ENCODE assay signal across 20 mouse cellular contexts in the genomic region with DNA sequence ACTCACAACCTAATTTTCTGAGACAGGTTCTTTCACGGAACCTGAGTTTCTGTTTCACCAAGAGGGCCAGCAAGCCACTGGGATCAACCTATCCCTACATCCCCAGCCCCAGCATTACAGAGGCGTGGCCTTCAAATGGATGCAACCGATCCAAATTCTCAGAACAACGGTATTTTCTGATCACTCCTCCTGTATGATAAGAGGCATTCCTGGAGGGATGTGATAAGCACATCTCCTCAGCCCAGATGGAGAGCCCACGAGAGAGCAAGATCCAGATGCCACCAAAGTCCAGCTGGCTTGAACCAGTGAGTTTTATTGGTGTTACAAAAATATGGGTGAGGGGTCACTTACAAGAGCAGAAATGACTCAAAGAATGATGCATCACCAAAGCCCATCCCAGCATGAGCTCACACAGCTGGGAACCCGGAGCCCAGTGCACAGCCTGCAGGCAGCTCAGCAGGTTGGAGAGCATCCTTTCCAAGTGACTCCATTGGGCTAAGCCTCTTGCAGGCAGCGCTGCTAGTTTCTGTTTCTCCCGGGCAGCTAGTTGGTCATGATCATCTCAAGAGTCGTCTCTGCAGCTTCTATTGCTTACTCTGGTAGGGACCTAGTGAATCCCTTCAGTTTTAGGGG. TPM values are rescaled to one million over a fixed set of nuclear protein-coding genes. Genes with fewer than 3 reads are reported as not detected.
DNase-seq lines count a peak whose midpoint lies in the region; ATAC-seq and TF ChIP-seq lines count a peak whose summit lies in the region.
"Had no signal": no experiment of that assay in that cellular context is flagged by ENCODE, and none has a peak within 500 bp of the region (broad histone marks: within the 10 kb centered on the region; RNA-seq: fewer than 3 reads in every experiment).

No protein-coding gene starts in this region.

- TF ChIP-seq RAD21 in MEL (IDR thresholded peaks at IDR 0.05; ENCODE audit: low read depth, low read length) = no peak

- H3K27ac ChIP-seq in MEL (ENCODE audit: control insufficient read depth, low read depth, low read length) = no peak overlapping the region
- H3K27ac ChIP-seq in liver, embryonic 14.5 days = peak overlapping the region; percentile 53
- H3K27ac ChIP-seq: embryonic facial prominence, embryonic 13.5 days; forebrain, embryonic 15.5 days; hindbrain, embryonic 13.5 days; limb, embryonic 10.5 days had no signal

- peak overlapping the region; percentile 52 for H3K4me2 ChIP-seq in liver, embryonic 14.5 days (ENCODE audit: low read depth)
- H3K4me2 ChIP-seq: embryonic facial prominence, embryonic 13.5 days; forebrain, embryonic 15.5 days; hindbrain, embryonic 13.5 days had no signal

- ATAC-seq in liver, embryonic 14.5 days (ENCODE audit: insufficient read depth) = peak; percentile 93
- ATAC-seq in megakaryocyte-erythroid progenitor cell, adult 5-6 weeks (replicated peaks; ENCODE audit: low FRiP score, low TSS enrichment, poor library complexity, severe bottlenecking) = 0 out of 2 replicates have a peak, but pooled peaks have one; percentile 21
- ATAC-seq: forebrain, embryonic 15.5 days had no signal

- no peaks in the 10 kb centered on the region; a peak in 1 of 4 replicates for H3K36me3 ChIP-seq in MEL (ENCODE audit: control insufficient read depth in 1 of 2, insufficient read depth in 2 of 2, low read length in 2 of 2)
- H3K36me3 ChIP-seq in liver, embryonic 14.5 days (replicated peaks; ENCODE audit: control insufficient read depth, insufficient read depth, low read depth) = no peaks in the 10 kb centered on the region
- H3K36me3 ChIP-seq: embryonic facial prominence, embryonic 13.5 days; forebrain, embryonic 15.5 days; hindbrain, embryonic 13.5 days; limb, embryonic 10.5 days had no signal

- no peaks in the 10 kb centered on the region for H3K27me3 ChIP-seq in MEL (ENCODE audit: control insufficient read depth in 1 of 2, insufficient read depth in 2 of 2, low read length in 2 of 2)
- no peaks in the 10 kb centered on the region for H3K27me3 ChIP-seq in liver, embryonic 14.5 days (ENCODE audit: control insufficient read depth, insufficient read depth, low read length)
- H3K27me3 ChIP-seq: embryonic facial prominence, embryonic 13.5 days; forebrain, embryonic 15.5 days; hindbrain, embryonic 13.5 days had no signal

- no peaks in the 10 kb centered on the region for H3K9me3 ChIP-seq in MEL (replicated peaks; ENCODE audit: insufficient read depth, low read length)
- no peaks in the 10 kb centered on the region for H3K9me3 ChIP-seq in liver, embryonic 14.5 days (ENCODE audit: control insufficient read depth, low read length)
- H3K9me3 ChIP-seq: forebrain, embryonic 15.5 days; hindbrain, embryonic 13.5 days; limb, embryonic 10.5 days had no signal

- no peaks in the 10 kb centered on the region for H3K79me2 ChIP-seq in MEL (ENCODE audit: control insufficient read depth, insufficient read depth, low read length, poor library complexity)

- TF ChIP-seq CTCF in MEL (IDR thresholded peaks at IDR 0.05 in 2 of 3, conservative IDR thresholded peaks at IDR 0.05 in 1 of 3; ENCODE audit: control insufficient read depth in 1 of 3, insufficient read depth in 1 of 3, low read depth in 2 of 3, low read length in 3 of 3, poor library complexity in 1 of 3, severe bottlenecking in 1 of 3) = no peak
- no peak for TF ChIP-seq CTCF in liver, embryonic 14.5 days (IDR thresholded peaks at IDR 0.05; ENCODE audit: low read depth)

- peak; percentile 20 for DNase-seq in MEL (ENCODE audit: low read depth, low spot score)
- DNase-seq in c-Kit-negative CD71-positive TER-119-positive erythroid progenitor cells, embryonic 14.5 days (ENCODE audit: low read depth, low spot score) = peak; percentile 53
- DNase-seq in liver, embryonic 14.5 days (ENCODE audit: low read depth in 3 of 3, low spot score in 3 of 3) = peak; percentile 59 to 75 (median 61)
- DNase-seq in left cerebral cortex, adult 8-10 months (ENCODE audit: low spot score in 2 of 2) = no peak
- DNase-seq in adrenal gland, postnatal 36 days = no peak
- DNase-seq in frontal cortex, adult 2 months (ENCODE audit: extremely low spot score in 1 of 2, low spot score in 1 of 2) = no peak
- DNase-seq: cerebellum, adult 11-12 months; cerebellum, postnatal 14 days; gastrocnemius, postnatal 25 days; heart, postnatal 10 days; kidney, postnatal 36 days; lung, adult 2 months; retina, postnatal 1 day; thymus, postnatal 25 days had no signal

- 28% methylated on average over 9 of the region's 9 CpGs for WGBS in liver, embryonic 14.5 days (ENCODE audit: insufficient replicate concordance)

- H3K4me3 ChIP-seq in MEL (ENCODE audit: control insufficient read depth in 1 of 2, insufficient read depth in 1 of 2, low read depth in 2 of 2, low read length in 2 of 2) = no peak overlapping the region
- H3K4me3 ChIP-seq in liver, embryonic 14.5 days (ENCODE audit: insufficient read depth in 1 of 2, low read depth in 2 of 2, low read length in 2 of 2) = peak overlapping the region in 1 of 2 experiments; percentile 8; a peak in 1 of 4 replicates
- H3K4me3 ChIP-seq: embryonic facial prominence, embryonic 13.5 days; forebrain, embryonic 15.5 days; hindbrain, embryonic 13.5 days; limb, embryonic 10.5 days had no signal

- TF ChIP-seq EP300 in MEL (IDR thresholded peaks at IDR 0.05; ENCODE audit: low read depth in 1 of 2, low read length in 2 of 2) = peak in 1 of 2 experiments; percentile 56; a peak in 1 of 4 replicates
- TF ChIP-seq EP300 in liver, embryonic 14.5 days (IDR thresholded peaks at IDR 0.05; ENCODE audit: low read depth) = peak; percentile 89

- H3K9ac ChIP-seq in MEL (ENCODE audit: control insufficient read depth, low read depth, low read length, poor library complexity, severe bottlenecking) = no peak overlapping the region
- peak overlapping the region; percentile 12; the same call in 1 of the 2 replicates for H3K9ac ChIP-seq in liver, embryonic 14.5 days (replicated peaks)
- H3K9ac ChIP-seq: embryonic facial prominence, embryonic 13.5 days; forebrain, embryonic 15.5 days; hindbrain, embryonic 13.5 days had no signal

- H3K4me1 ChIP-seq in MEL (ENCODE audit: control insufficient read depth in 1 of 2, insufficient read depth in 2 of 2, low read length in 2 of 2) = peaks cover 0 to 9% of the 10 kb centered on the region in 2 experiments; a peak in 2 of 4 replicates
- H3K4me1 ChIP-seq in liver, embryonic 14.5 days (replicated peaks; ENCODE audit: control insufficient read depth in 2 of 2, insufficient read depth in 2 of 2, low read length in 1 of 2) = peaks cover 17 to 40% of the 10 kb centered on the region in 2 experiments
- H3K4me1 ChIP-seq: embryonic facial prominence, embryonic 13.5 days; forebrain, embryonic 15.5 days; hindbrain, embryonic 13.5 days; limb, embryonic 10.5 days had no signal

- no peak for TF ChIP-seq POLR2A in MEL (IDR thresholded peaks at IDR 0.05; ENCODE audit: control insufficient read depth in 1 of 2, insufficient read depth in 1 of 2, low read depth in 1 of 2, low read length in 2 of 2, poor library complexity in 1 of 2)

TF ChIP-seq in MEL, 35 proteins besides CTCF, POLR2A, EP300 and RAD21 (continues in another document):
- TF ChIP-seq MYB (IDR thresholded peaks at IDR 0.05; ENCODE audit: low read depth, low read length) = no peak
- no peak for TF ChIP-seq ELF1 (IDR thresholded peaks at IDR 0.05; ENCODE audit: low read depth, low read length)
- no peak for TF ChIP-seq TBP (IDR thresholded peaks at IDR 0.05; ENCODE audit: low read depth, low read length)
- TF ChIP-seq GATA1 (IDR thresholded peaks at IDR 0.05; ENCODE audit: low read depth, low read length) = 0 out of 2 replicates have a peak, but pooled peaks have one; percentile 22
- no peak for TF ChIP-seq BHLHE40 (IDR thresholded peaks at IDR 0.05; ENCODE audit: borderline replicate concordance, low read depth, low read length)
- TF ChIP-seq CHD1 (IDR thresholded peaks at IDR 0.05; ENCODE audit: low read depth, low read length) = no peak
- TF ChIP-seq SIN3A (IDR thresholded peaks at IDR 0.05; ENCODE audit: low read length) = no peak
- TF ChIP-seq RCOR1 (IDR thresholded peaks at IDR 0.05; ENCODE audit: low read depth, low read length) = no peak
- TF ChIP-seq NRF1 (IDR thresholded peaks at IDR 0.05; ENCODE audit: insufficient read depth, low read depth, low read length, poor library complexity, severe bottlenecking) = no peak
- TF ChIP-seq TCF12 (IDR thresholded peaks at IDR 0.05; ENCODE audit: low read depth, low read length) = peak; percentile 56; the same call in 1 of the 2 replicates
- TF ChIP-seq MAFK (IDR thresholded peaks at IDR 0.05; ENCODE audit: borderline replicate concordance, low read depth, low read length) = no peak
- TF ChIP-seq TAL1 (IDR thresholded peaks at IDR 0.05; ENCODE audit: low read length) = peak; percentile 65
- TF ChIP-seq MXI1 (IDR thresholded peaks at IDR 0.05; ENCODE audit: low read depth, low read length) = no peak
- no peak for TF ChIP-seq UBTF (IDR thresholded peaks at IDR 0.05; ENCODE audit: borderline replicate concordance, insufficient read depth, low read depth, low read length)

RNA-seq across cellular contexts. Expression of a gene that starts 11.8 kb away (rescaled TPM):
- not detected in 2 replicates for total RNA-seq in MEL (2012; rRNA removed)
- polyA plus RNA-seq in MEL (2012; ENCODE audit: insufficient read depth in 1 of 2, insufficient read length in 2 of 2, low read depth in 1 of 2, low replicate concordance in 2 of 2, missing spikeins in 1 of 2) = under 1 TPM in 1 of 2 experiments, not detected in 1; 0.01 TPM
- polyA plus RNA-seq in liver, embryonic 14.5 days (2012; rRNA removed) = 0.65 and 0.88 TPM in 2 replicates
- polyA plus RNA-seq in liver, embryonic 14.5 days (2014; fragmentation: Nextera tagmentation; extraction: Ambion mirVana) = 1.2 and 1.3 TPM in 2 replicates
- total RNA-seq in megakaryocyte-erythroid progenitor cell, adult 5-6 weeks (2014; fragmentation: Nextera tagmentation) = 0.37 and 1.7 TPM in 2 replicates
- total RNA-seq in megakaryocyte-erythroid progenitor cell, adult 5-6 weeks (2017) = 2.4 and 4.6 TPM in 2 replicates
- 1 to 10 TPM; 6.2 to 7.4 (median 6.7) TPM for total RNA-seq in left cerebral cortex, adult 8-10 months (2022)
- under 1 TPM in 1 of 2 experiments, not detected in 1; 0.43 TPM for total RNA-seq in adrenal gland, postnatal 36 days (2021)
- 5.6 and 5.9 TPM in 2 replicates for polyA plus RNA-seq in frontal cortex, adult 2 months (2012; rRNA removed)
- total RNA-seq: gastrocnemius, postnatal 25 days had no signal
- polyA plus RNA-seq: kidney, embryonic 14.5 days had no signal

RNA-seq across cellular contexts. Expression of a gene that starts 41.5 kb away (rescaled TPM):
- total RNA-seq in MEL (2012; rRNA removed) = 56.1 and 61.5 TPM in 2 replicates
- polyA plus RNA-seq in MEL (2012; ENCODE audit: insufficient read depth in 1 of 2, insufficient read length in 2 of 2, low read depth in 1 of 2, low replicate concordance in 2 of 2, missing spikeins in 1 of 2) = 10 to 100 TPM in 1 of 2 experiments, not detected in 1; 60.6 TPM
- polyA plus RNA-seq in liver, embryonic 14.5 days (2012; rRNA removed) = 11.5 and 17.2 TPM in 2 replicates
- polyA plus RNA-seq in liver, embryonic 14.5 days (2014; fragmentation: Nextera tagmentation; extraction: Ambion mirVana) = 31.3 and 33.3 TPM in 2 replicates
- total RNA-seq in megakaryocyte-erythroid progenitor cell, adult 5-6 weeks (2014; fragmentation: Nextera tagmentation) = 279 and 362 TPM in 2 replicates
- 189 and 195 TPM in 2 replicates for total RNA-seq in megakaryocyte-erythroid progenitor cell, adult 5-6 weeks (2017)
- total RNA-seq in left cerebral cortex, adult 8-10 months (2022) = 100 to 1,000 TPM in 2 of 4 experiments, 10 to 100 TPM in 2; 80.0 to 106 (median 96.8) TPM
- total RNA-seq in adrenal gland, postnatal 36 days (2021) = 100 to 1,000 TPM in 1 of 2 experiments, 10 to 100 TPM in 1; 92.1 to 101 TPM
- polyA plus RNA-seq in frontal cortex, adult 2 months (2012; rRNA removed) = 48.7 and 55.7 TPM in 2 replicates

Comparison
In these comparisons a context has a peak if more than half of its experiments do, and no peak if none do; other contexts are left out.
1. DNase-seq: peak in MEL (single experiment), c-Kit-negative CD71-positive TER-119-positive erythroid progenitor cells, embryonic 14.5 days (single experiment) and liver, embryonic 14.5 days (3 of 3); none in left cerebral cortex, adult 8-10 months (0 of 2), adrenal gland, postnatal 36 days (0 of 2) and frontal cortex, adult 2 months (0 of 2).